Mouse (Mus musculus) lung, adult 2 months (tissue): ENCODE measurements around the gene Smad1.

Source experiments
- CTCF ChIP-seq: fragments of 200-500 bp; IDR thresholded peaks from 2 replicates; pipeline ENCODE4 v1.5.1; 2011; ENCODE audit warnings: mild to moderate bottlenecking, low read length, control low read depth; ENCODE audit not compliant: insufficient read depth
- POLR2A ChIP-seq: fragments of 200-500 bp; IDR thresholded peaks from 2 replicates; pipeline ENCODE4 v1.6.1; 2011; ENCODE audit warnings: low read depth, mild to moderate bottlenecking, control low read depth, low read length, borderline replicate concordance; ENCODE audit errors: extremely low read depth

DNA sequence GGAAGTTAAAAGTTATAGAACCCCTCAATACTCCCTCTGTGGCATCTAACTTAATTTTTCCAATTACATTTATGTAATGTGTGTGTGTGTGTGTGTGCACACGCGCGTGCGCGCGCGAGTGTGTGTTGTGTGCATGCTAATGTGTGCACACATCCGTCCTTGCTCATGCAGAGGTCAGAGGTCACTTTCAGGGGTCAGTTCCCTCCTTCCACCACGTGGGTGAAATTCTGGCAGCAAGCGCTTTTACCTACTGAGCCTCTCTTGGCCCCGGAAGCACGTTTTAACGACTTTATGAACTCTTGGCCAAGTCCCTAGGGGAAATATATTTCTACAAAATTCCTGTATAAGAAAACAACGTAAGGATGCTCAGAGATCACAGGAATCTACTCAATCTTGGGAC, 19.3 kb downstream of the Smad1 start:
- TF ChIP-seq POLR2A: no peak
- TF ChIP-seq CTCF: no peak
